Mouse (Mus musculus): ENCODE data around the gene P2ry14. TPM values are rescaled to one million over a fixed set of nuclear protein-coding genes. Genes with fewer than 3 reads are reported as not detected.

Gene P2ry14
- total RNA-seq, 1 experiment: 0.18 TPM

DNA sequence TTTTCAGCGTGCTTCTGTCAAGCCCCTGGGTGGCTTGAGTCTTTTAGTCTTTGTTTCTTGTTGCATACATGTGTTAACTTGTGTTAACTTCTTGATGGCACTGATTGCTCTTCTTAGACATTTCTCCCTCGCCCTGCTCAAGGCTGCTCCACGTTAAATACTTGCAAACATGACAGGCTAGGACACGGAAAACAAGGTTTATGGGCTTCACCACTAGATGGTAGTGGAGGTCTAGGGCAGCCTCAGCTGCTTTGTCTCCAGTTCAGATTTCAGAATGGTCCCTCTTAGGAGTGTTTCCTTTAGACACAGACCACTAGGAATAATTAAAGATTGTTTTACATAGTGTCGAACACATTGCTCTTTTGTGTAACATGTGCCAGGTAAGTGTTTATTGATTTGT, 21.8 kb upstream of the P2ry14 start:
- H3K9me3 ChIP-seq (ENCODE audit: control insufficient read depth, insufficient read depth, low read depth, low read length): no peaks in the 10 kb centered on the region
- no peaks in the 10 kb centered on the region for H3K36me3 ChIP-seq (ENCODE audit: control insufficient read depth, insufficient read depth, low read length, poor library complexity, severe bottlenecking)
- H3K27ac ChIP-seq (ENCODE audit: insufficient read depth, low read depth, low read length, poor library complexity, severe bottlenecking): no peak overlapping the region
- H3K4me3 ChIP-seq (ENCODE audit: insufficient read depth in 1 of 2, low read depth in 1 of 2, low read length in 2 of 2, poor library complexity in 1 of 2, severe bottlenecking in 1 of 2): no peak overlapping the region
- TF ChIP-seq CHD2 (IDR thresholded peaks at IDR 0.05; ENCODE audit: low read depth, low read length) (no peak), HCFC1 (IDR thresholded peaks at IDR 0.05; ENCODE audit: borderline replicate concordance, insufficient read depth, low read length) (no peak), ZNF384 (IDR thresholded peaks at IDR 0.05; ENCODE audit: low read depth, low read length) (no peak), ZC3H11A (IDR thresholded peaks at IDR 0.05; ENCODE audit: borderline replicate concordance, low read depth, low read length) (peak; percentile 49; the same call in 1 of the 2 replicates)
- no peak overlapping the region for H3K9ac ChIP-seq (ENCODE audit: insufficient read depth, low read depth, low read length, poor library complexity, severe bottlenecking)
- no peak for DNase-seq (ENCODE audit: low read depth, low spot score)
- no peaks in the 10 kb centered on the region; a peak in 1 of 4 replicates for H3K4me1 ChIP-seq (ENCODE audit: control insufficient read depth in 2 of 2, insufficient read depth in 2 of 2, low read length in 2 of 2, poor library complexity in 1 of 2)
- in situ Hi-C loops (cut with MboI; ENCODE audit: low sequenced_read_pairs in 2 of 2, unreplicated experiment in 2 of 2): no loop called here

DNA sequence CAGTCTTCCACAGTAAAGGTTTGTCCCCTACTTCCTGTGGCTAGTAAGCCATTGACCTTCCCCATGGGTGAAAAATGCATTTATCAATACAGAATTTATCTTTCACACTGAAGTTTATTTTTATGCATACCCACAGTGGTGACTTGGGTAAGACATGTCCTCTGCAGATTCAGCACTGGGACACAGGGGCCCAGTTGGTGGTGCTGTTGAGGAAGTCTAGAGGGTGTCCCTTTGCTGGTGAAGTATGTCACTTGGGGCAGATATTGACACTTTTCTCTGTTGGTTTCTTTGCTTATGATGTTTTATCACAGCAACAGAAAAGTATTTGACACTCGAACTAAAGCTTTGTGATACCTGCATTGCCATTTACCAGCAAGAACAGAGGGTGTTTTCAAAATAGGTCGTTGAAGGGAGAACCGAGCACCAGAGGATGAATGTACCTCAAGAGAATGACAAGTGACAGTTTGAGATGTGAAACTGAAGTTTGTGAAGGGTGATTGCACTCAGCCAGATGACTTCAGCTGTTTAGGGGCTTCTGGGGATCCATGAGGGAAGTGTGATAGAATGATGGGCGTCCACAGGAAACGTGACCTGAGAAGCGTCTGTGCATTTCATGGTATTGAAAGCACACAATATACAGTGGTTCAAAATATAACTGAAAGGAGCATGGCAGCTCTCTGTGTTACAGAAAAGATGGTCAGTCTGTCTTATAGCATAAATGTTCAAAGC, 21.2 kb upstream of the P2ry14 start:
- in situ Hi-C loops (cut with MboI; ENCODE audit: low sequenced_read_pairs in 2 of 2, unreplicated experiment in 2 of 2): no loop called here
- Histone ChIP-seq H3K9me3 (ENCODE audit: control insufficient read depth, insufficient read depth, low read depth, low read length) (no peaks in the 10 kb centered on the region), H3K36me3 (ENCODE audit: control insufficient read depth, insufficient read depth, low read length, poor library complexity, severe bottlenecking) (no peaks in the 10 kb centered on the region), H3K9ac (ENCODE audit: insufficient read depth, low read depth, low read length, poor library complexity, severe bottlenecking) (no peak overlapping the region), H3K4me3 (ENCODE audit: insufficient read depth in 1 of 2, low read depth in 1 of 2, low read length in 2 of 2, poor library complexity in 1 of 2, severe bottlenecking in 1 of 2) (no peak overlapping the region), H3K4me1 (ENCODE audit: control insufficient read depth in 2 of 2, insufficient read depth in 2 of 2, low read length in 2 of 2, poor library complexity in 1 of 2) (no peaks in the 10 kb centered on the region; a peak in 1 of 4 replicates), H3K27ac (ENCODE audit: insufficient read depth, low read depth, low read length, poor library complexity, severe bottlenecking) (no peak overlapping the region)
- no peak for DNase-seq (ENCODE audit: low read depth, low spot score)
- TF ChIP-seq ZNF384 (IDR thresholded peaks at IDR 0.05; ENCODE audit: low read depth, low read length) (no peak), MAFK (IDR thresholded peaks at IDR 0.05; ENCODE audit: insufficient read depth, low read depth, low read length) (no peak)

DNA sequence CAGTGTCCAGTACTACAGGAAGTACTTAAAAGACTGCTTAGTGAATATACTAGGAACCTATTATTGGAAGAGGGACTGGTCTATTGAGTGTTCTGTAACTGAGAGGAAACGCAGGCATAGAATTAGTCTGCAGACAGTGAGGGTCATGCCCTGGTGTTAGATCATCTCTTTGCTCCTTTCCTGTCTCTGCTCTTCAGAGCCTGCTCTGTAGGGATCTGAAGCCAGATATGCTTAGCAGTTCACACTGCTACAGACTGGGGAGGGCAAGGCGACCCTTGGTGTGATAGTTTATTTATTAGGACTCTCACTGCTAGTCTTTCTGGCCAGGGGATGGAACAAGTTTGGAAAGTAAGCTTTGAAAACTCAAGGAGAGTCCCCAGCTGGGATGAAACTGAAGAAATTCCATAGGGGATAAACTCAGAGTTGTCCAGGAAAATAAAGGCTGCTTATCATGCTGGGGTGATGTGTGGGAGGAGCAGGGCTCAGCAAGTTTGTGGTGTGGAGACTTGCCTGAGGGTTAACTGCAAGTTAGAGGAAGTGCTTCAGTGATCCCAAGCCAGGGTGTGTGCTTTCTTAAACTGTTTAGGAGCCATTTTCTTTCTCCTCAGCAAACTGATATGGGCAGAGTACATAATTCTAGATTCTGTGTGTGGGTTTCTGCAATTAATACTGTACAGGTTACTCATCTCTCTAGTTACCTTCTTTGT, 16.7 kb upstream of the P2ry14 start:
- no peak for TF ChIP-seq HCFC1 (IDR thresholded peaks at IDR 0.05; ENCODE audit: borderline replicate concordance, insufficient read depth, low read length)
- no peak for TF ChIP-seq ZNF384 (IDR thresholded peaks at IDR 0.05; ENCODE audit: low read depth, low read length)
- TF ChIP-seq ZC3H11A (IDR thresholded peaks at IDR 0.05; ENCODE audit: borderline replicate concordance, low read depth, low read length): no peak
- TF ChIP-seq CHD2 (IDR thresholded peaks at IDR 0.05; ENCODE audit: low read depth, low read length): no peak
- no peak for TF ChIP-seq MAFK (IDR thresholded peaks at IDR 0.05; ENCODE audit: insufficient read depth, low read depth, low read length)
- Histone ChIP-seq H3K4me3 (ENCODE audit: insufficient read depth in 1 of 2, low read depth in 1 of 2, low read length in 2 of 2, poor library complexity in 1 of 2, severe bottlenecking in 1 of 2) (no peak overlapping the region), H3K27ac (ENCODE audit: insufficient read depth, low read depth, low read length, poor library complexity, severe bottlenecking) (no peak overlapping the region), H3K36me3 (ENCODE audit: control insufficient read depth, insufficient read depth, low read length, poor library complexity, severe bottlenecking) (no peaks in the 10 kb centered on the region), H3K9ac (ENCODE audit: insufficient read depth, low read depth, low read length, poor library complexity, severe bottlenecking) (no peak overlapping the region), H3K9me3 (ENCODE audit: control insufficient read depth, insufficient read depth, low read depth, low read length) (no peaks in the 10 kb centered on the region), H3K4me1 (ENCODE audit: control insufficient read depth in 2 of 2, insufficient read depth in 2 of 2, low read length in 2 of 2, poor library complexity in 1 of 2) (no peaks in the 10 kb centered on the region; a peak in 1 of 4 replicates)
- DNase-seq (ENCODE audit: low read depth, low spot score): no peak
- in situ Hi-C loops (cut with MboI; ENCODE audit: low sequenced_read_pairs in 2 of 2, unreplicated experiment in 2 of 2): no loop called here

DNA sequence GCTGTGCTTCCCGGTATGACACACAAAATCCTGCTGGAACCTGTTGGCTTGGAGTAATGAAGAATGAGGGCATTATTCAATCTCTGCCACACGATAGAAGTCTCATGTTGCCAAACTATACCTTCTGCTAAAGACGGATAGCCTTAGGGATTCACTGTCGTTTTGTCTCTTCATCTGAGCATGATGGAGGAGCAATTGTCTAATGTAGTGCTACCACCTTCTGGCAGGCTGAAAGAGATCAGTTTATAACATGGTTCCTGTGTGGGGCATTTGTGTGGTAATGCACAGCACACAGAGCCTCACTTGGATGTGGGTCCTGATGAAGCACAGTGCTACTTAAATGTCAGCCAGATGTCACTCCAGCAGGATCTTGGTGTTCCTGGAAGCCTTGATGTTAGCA, 15.8 kb upstream of the P2ry14 start:
- Histone ChIP-seq H3K9ac (ENCODE audit: insufficient read depth, low read depth, low read length, poor library complexity, severe bottlenecking) (no peak overlapping the region), H3K36me3 (ENCODE audit: control insufficient read depth, insufficient read depth, low read length, poor library complexity, severe bottlenecking) (no peaks in the 10 kb centered on the region)
- in situ Hi-C loops (cut with MboI; ENCODE audit: low sequenced_read_pairs in 2 of 2, unreplicated experiment in 2 of 2): no loop called here

More for the DNA sequence above, 15.8 kb upstream of the P2ry14 start:
- Histone ChIP-seq H3K9me3 (ENCODE audit: control insufficient read depth, insufficient read depth, low read depth, low read length) (no peaks in the 10 kb centered on the region), H3K27ac (ENCODE audit: insufficient read depth, low read depth, low read length, poor library complexity, severe bottlenecking) (no peak overlapping the region), H3K4me3 (ENCODE audit: insufficient read depth in 1 of 2, low read depth in 1 of 2, low read length in 2 of 2, poor library complexity in 1 of 2, severe bottlenecking in 1 of 2) (no peak overlapping the region), H3K4me1 (ENCODE audit: control insufficient read depth in 2 of 2, insufficient read depth in 2 of 2, low read length in 2 of 2, poor library complexity in 1 of 2) (no peaks in the 10 kb centered on the region; a peak in 1 of 4 replicates)
- DNase-seq (ENCODE audit: low read depth, low spot score): no peak
- TF ChIP-seq ZC3H11A (IDR thresholded peaks at IDR 0.05; ENCODE audit: borderline replicate concordance, low read depth, low read length): no peak
- no peak for TF ChIP-seq ZNF384 (IDR thresholded peaks at IDR 0.05; ENCODE audit: low read depth, low read length)
- no peak for TF ChIP-seq CHD2 (IDR thresholded peaks at IDR 0.05; ENCODE audit: low read depth, low read length)
- TF ChIP-seq MAFK (IDR thresholded peaks at IDR 0.05; ENCODE audit: insufficient read depth, low read depth, low read length): no peak
- no peak for TF ChIP-seq HCFC1 (IDR thresholded peaks at IDR 0.05; ENCODE audit: borderline replicate concordance, insufficient read depth, low read length)
